Mouse (Mus musculus) heart, adult 2 months (tissue): Measurements from ENCODE around the gene Fermt2.

ENCODE experiments used
- CTCF ChIP-seq: fragments of 200-600 bp; IDR thresholded peaks from 2 replicates; pipeline ENCODE4 v1.8.1; 2022; ENCODE audit warnings: antibody characterized with exemption, mild to moderate bottlenecking, moderate library complexity
- EP300 ChIP-seq: fragments of 200-500 bp; IDR thresholded peaks from 2 replicates; pipeline ENCODE4 v1.6.1; 2011; ENCODE audit warnings: low read depth, low read length, control low read depth; ENCODE audit not compliant: insufficient read depth
- POLR2A ChIP-seq: fragments of 200-500 bp; IDR thresholded peaks from 2 replicates; pipeline ENCODE4 v1.6.1; 2011; ENCODE audit warnings: mild to moderate bottlenecking, low read depth, low read length, control low read depth; ENCODE audit not compliant: insufficient read depth

- no peak for TF ChIP-seq POLR2A
- no peak for TF ChIP-seq CTCF
- 0 out of 2 replicates have a peak, but pooled peaks have one; percentile 18 for TF ChIP-seq EP300
Measured at GRCm38 (mm10) chr14:45550010-45550647, 20.2 kb upstream of the Fermt2 start.
